Mouse (Mus musculus): Measurements from ENCODE around the gene Dph1. TPM values are rescaled to one million over a fixed set of nuclear protein-coding genes. Genes with fewer than 3 reads are reported as not detected.

Dph1 gene
- total and polyA plus RNA-seq, 3 experiments: 4.7 to 61.5 (median 6.1) TPM

DNA sequence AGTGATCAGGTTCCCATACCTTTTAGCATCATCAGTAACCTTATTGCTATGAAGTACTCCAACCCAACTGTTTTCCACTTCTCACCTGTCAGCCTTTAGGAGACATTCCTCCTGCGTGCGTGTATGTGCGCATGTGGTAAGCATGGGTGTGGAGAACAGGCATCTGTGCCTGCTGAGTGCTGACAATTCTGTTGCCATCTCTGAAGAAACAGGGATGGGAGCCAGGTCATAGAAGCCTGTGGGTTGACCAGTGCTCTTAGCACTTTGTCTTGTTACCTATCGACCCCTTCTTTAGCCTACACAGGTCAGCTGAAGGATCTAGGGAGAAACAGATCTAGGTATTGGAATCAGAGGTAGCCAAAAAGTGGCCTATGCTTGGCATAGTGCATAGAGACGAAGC, 57.6 kb downstream of the Dph1 start:
- ATAC-seq (ENCODE audit: extremely low read depth, insufficient number of reproducible peaks, low FRiP score, poor library complexity, severe bottlenecking): no peak
- Histone ChIP-seq H3K4me3 (ENCODE audit: low read depth, low read length) (no peak overlapping the region), H3K27me3 (ENCODE audit: insufficient read depth, low read length) (no peaks in the 10 kb centered on the region), H3K9me3 (replicated peaks) (no peaks in the 10 kb centered on the region), H3K36me3 (replicated peaks) (peaks cover 53% of the 10 kb centered on the region), H3K4me1 (ENCODE audit: insufficient read depth, low read depth, low read length) (peaks cover 22% of the 10 kb centered on the region)
- TF ChIP-seq POLR2AphosphoS5 (IDR thresholded peaks at IDR 0.05; ENCODE audit: insufficient replicate concordance, low read depth, low read length) (no peak), CTCF (IDR thresholded peaks at IDR 0.05; ENCODE audit: low read depth, low read length) (no peak), GATA1 (IDR thresholded peaks at IDR 0.05; ENCODE audit: borderline replicate concordance, low read length) (no peak), GATA2 (IDR thresholded peaks at IDR 0.05; ENCODE audit: borderline replicate concordance, low read depth, low read length) (no peak), TAL1 (conservative IDR thresholded peaks at IDR 0.05; ENCODE audit: low read depth, low read length) (no peak)
- DNase-seq (ENCODE audit: low spot score): no peak

GRCm38 (mm10) chr11:75132278-75132677, 58.8 kb downstream of the Dph1 start:
- no peak for ATAC-seq (ENCODE audit: extremely low read depth, insufficient number of reproducible peaks, low FRiP score, poor library complexity, severe bottlenecking)

GRCm38 (mm10) chr11:75131300-75131699, 59.7 kb downstream of the Dph1 start:
- Histone ChIP-seq H3K27me3 (ENCODE audit: insufficient read depth, low read length) (no peaks in the 10 kb centered on the region), H3K4me3 (ENCODE audit: low read depth, low read length) (no peak overlapping the region), H3K36me3 (replicated peaks) (peaks cover 40% of the 10 kb centered on the region), H3K9me3 (replicated peaks) (no peaks in the 10 kb centered on the region), H3K4me1 (ENCODE audit: insufficient read depth, low read depth, low read length) (peaks cover 8% of the 10 kb centered on the region)
- ATAC-seq (ENCODE audit: extremely low read depth, insufficient number of reproducible peaks, low FRiP score, poor library complexity, severe bottlenecking) (peak; percentile 15; the same call in 1 of the 2 replicates), DNase-seq (ENCODE audit: low spot score) (peak; percentile 41)
- TF ChIP-seq TAL1 (conservative IDR thresholded peaks at IDR 0.05; ENCODE audit: low read depth, low read length) (no peak), POLR2AphosphoS5 (IDR thresholded peaks at IDR 0.05; ENCODE audit: insufficient replicate concordance, low read depth, low read length) (no peak), GATA1 (IDR thresholded peaks at IDR 0.05; ENCODE audit: borderline replicate concordance, low read length) (no peak), CTCF (IDR thresholded peaks at IDR 0.05; ENCODE audit: low read depth, low read length) (no peak), GATA2 (IDR thresholded peaks at IDR 0.05; ENCODE audit: borderline replicate concordance, low read depth, low read length) (no peak)

More at GRCm38 (mm10) chr11:75132278-75132677, 58.8 kb downstream of the Dph1 start:
- Histone ChIP-seq H3K4me3 (ENCODE audit: low read depth, low read length) (no peak overlapping the region), H3K27me3 (ENCODE audit: insufficient read depth, low read length) (no peaks in the 10 kb centered on the region), H3K9me3 (replicated peaks) (no peaks in the 10 kb centered on the region), H3K4me1 (ENCODE audit: insufficient read depth, low read depth, low read length) (peaks cover 16% of the 10 kb centered on the region), H3K36me3 (replicated peaks) (peaks cover 48% of the 10 kb centered on the region)
- DNase-seq (ENCODE audit: low spot score): no peak
- TF ChIP-seq TAL1 (conservative IDR thresholded peaks at IDR 0.05; ENCODE audit: low read depth, low read length) (no peak), GATA1 (IDR thresholded peaks at IDR 0.05; ENCODE audit: borderline replicate concordance, low read length) (no peak), CTCF (IDR thresholded peaks at IDR 0.05; ENCODE audit: low read depth, low read length) (no peak), POLR2AphosphoS5 (IDR thresholded peaks at IDR 0.05; ENCODE audit: insufficient replicate concordance, low read depth, low read length) (no peak), GATA2 (IDR thresholded peaks at IDR 0.05; ENCODE audit: borderline replicate concordance, low read depth, low read length) (no peak)

DNA sequence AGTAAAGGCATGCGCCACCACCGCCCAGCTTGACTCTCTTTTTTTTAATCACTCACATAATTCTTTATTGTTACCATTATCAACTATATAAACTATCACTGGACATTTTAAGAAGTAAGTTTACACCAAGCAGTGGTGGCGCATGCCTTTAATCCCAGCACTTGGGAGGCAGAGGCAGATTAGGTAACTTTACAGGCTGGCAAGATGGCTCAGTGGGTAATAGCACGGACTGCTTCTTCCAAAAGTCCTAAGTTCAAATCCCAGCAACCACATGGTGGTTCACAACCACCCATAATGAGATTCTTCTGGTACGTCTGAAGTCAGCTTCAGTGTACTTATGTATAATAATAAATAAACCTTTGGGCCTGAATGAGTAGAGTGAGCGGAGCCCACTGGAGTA, 61.6 kb downstream of the Dph1 start:
- Histone ChIP-seq H3K9me3 (replicated peaks) (no peaks in the 10 kb centered on the region), H3K4me3 (ENCODE audit: low read depth, low read length) (no peak overlapping the region), H3K4me1 (ENCODE audit: insufficient read depth, low read depth, low read length) (peaks cover 8% of the 10 kb centered on the region), H3K27me3 (ENCODE audit: insufficient read depth, low read length) (no peaks in the 10 kb centered on the region), H3K36me3 (replicated peaks) (peaks cover 26% of the 10 kb centered on the region)
- no peak for TF ChIP-seq TAL1 (conservative IDR thresholded peaks at IDR 0.05; ENCODE audit: low read depth, low read length)
- TF ChIP-seq GATA1 (IDR thresholded peaks at IDR 0.05; ENCODE audit: borderline replicate concordance, low read length): no peak
- no peak for TF ChIP-seq CTCF (IDR thresholded peaks at IDR 0.05; ENCODE audit: low read depth, low read length)
- no peak for TF ChIP-seq POLR2AphosphoS5 (IDR thresholded peaks at IDR 0.05; ENCODE audit: insufficient replicate concordance, low read depth, low read length)
- TF ChIP-seq GATA2 (IDR thresholded peaks at IDR 0.05; ENCODE audit: borderline replicate concordance, low read depth, low read length): no peak
- DNase-seq (ENCODE audit: low spot score): no peak
- no peak for ATAC-seq (ENCODE audit: extremely low read depth, insufficient number of reproducible peaks, low FRiP score, poor library complexity, severe bottlenecking)

Other genes starting within 250 kb of the Dph1 start
- gene Hic1, start 21.7 kb downstream of the Dph1 start, total RNA-seq (2014; fragmentation: Nextera tagmentation): not detected in 2 replicates
- gene Hic1, start 21.7 kb downstream of the Dph1 start, total RNA-seq (2017): 0.05 TPM in 1 of 2 replicates, not detected in the other
- 0.22 and 0.29 TPM in 2 replicates for gene Hic1, start 21.7 kb downstream of the Dph1 start, polyA plus RNA-seq (2012)
- gene Ovca2, start 12.4 kb downstream of the Dph1 start, total RNA-seq (2014; fragmentation: Nextera tagmentation): 21.0 and 21.8 TPM in 2 replicates
- 20.9 and 21.7 TPM in 2 replicates for gene Ovca2, start 12.4 kb downstream of the Dph1 start, total RNA-seq (2017)
- gene Ovca2, start 12.4 kb downstream of the Dph1 start, polyA plus RNA-seq (2012): 2.0 and 2.4 TPM in 2 replicates
- gene Rtn4rl1, start 2.5 kb upstream of the Dph1 start, total RNA-seq (2014; fragmentation: Nextera tagmentation): not detected in 2 replicates
- gene Rtn4rl1, start 2.5 kb upstream of the Dph1 start, total RNA-seq (2017): not detected in 2 replicates
- not detected in 2 replicates for gene Rtn4rl1, start 2.5 kb upstream of the Dph1 start, polyA plus RNA-seq (2012)
- gene Rpa1, start 157.1 kb upstream of the Dph1 start, total RNA-seq (2014; fragmentation: Nextera tagmentation): 94.0 and 105 TPM in 2 replicates
- 284 and 317 TPM in 2 replicates for gene Rpa1, start 157.1 kb upstream of the Dph1 start, total RNA-seq (2017)
- gene Rpa1, start 157.1 kb upstream of the Dph1 start, polyA plus RNA-seq (2012): 97.4 and 130 TPM in 2 replicates
- 6.3 and 12.4 TPM in 2 replicates for gene Smyd4, start 157.2 kb upstream of the Dph1 start, total RNA-seq (2014; fragmentation: Nextera tagmentation)
- 14.8 and 15.0 TPM in 2 replicates for gene Smyd4, start 157.2 kb upstream of the Dph1 start, total RNA-seq (2017)
- gene Smyd4, start 157.2 kb upstream of the Dph1 start, polyA plus RNA-seq (2012): 1.1 TPM in 2 replicates
- not detected in 2 replicates for gene Serpinf1, start 231.5 kb upstream of the Dph1 start, total RNA-seq (2014; fragmentation: Nextera tagmentation)
- 0.38 TPM in 1 of 2 replicates, not detected in the other for gene Serpinf1, start 231.5 kb upstream of the Dph1 start, total RNA-seq (2017)
- not detected in 2 replicates for gene Serpinf1, start 231.5 kb upstream of the Dph1 start, polyA plus RNA-seq (2012)
- not detected in 2 replicates for gene Serpinf2, start 248.3 kb upstream of the Dph1 start, total RNA-seq (2014; fragmentation: Nextera tagmentation)
- 0.33 and 0.41 TPM in 2 replicates for gene Serpinf2, start 248.3 kb upstream of the Dph1 start, total RNA-seq (2017)
- gene Serpinf2, start 248.3 kb upstream of the Dph1 start, polyA plus RNA-seq (2012): 0.03 TPM in 1 of 2 replicates, not detected in the other